Comparison of ENCODE assay signal across 15 mouse cellular contexts in genomic region chr19:54324991-54325390, GRCm38 (mm10).
DNase-seq lines count a peak whose midpoint lies in the region; ATAC-seq lines count a peak whose summit lies in the region.
"Had no signal": no experiment of that assay in that cellular context is flagged by ENCODE, and none has a peak within 500 bp of the region (broad histone marks: within the 10 kb centered on the region; RNA-seq: fewer than 3 reads in every experiment).

No protein-coding gene starts in this region.

- DNase-seq in CD4-positive, CD25-positive, alpha-beta regulatory T cell, adult 2 months (ENCODE audit: low read depth, low spot score), result peak; percentile 1
- DNase-seq in kidney, postnatal 4 days, result peak; percentile 7 to 14
- DNase-seq in kidney, adult 9 months, result no peak
- DNase-seq in ES-CJ7 (ENCODE audit: low read depth, low spot score) (peak; percentile 37), ZHBTc4 (ENCODE audit: low read depth, low spot score) (peak; percentile 48)
- DNase-seq in lung, postnatal 4 days, result no peak
- DNase-seq in c-Kit-positive CD71-positive TER-119-positive erythroid progenitor cells, embryonic 14.5 days (ENCODE audit: low spot score), result no peak
- DNase-seq: cerebellum, adult 11 months; cerebellum, postnatal 25 days; heart, adult 18-20 months; layer of hippocampus, postnatal 36 days; left cerebral cortex, postnatal 4 days; right cerebral cortex, adult 18-20 months had no signal

- no peak for ATAC-seq in CD4-positive, CD25-positive, alpha-beta regulatory T cell, adult 4 months
- ATAC-seq: intestine, embryonic 16.5 days had no signal

Comparison
In these comparisons a context has a peak if more than half of its experiments do, and no peak if none do; other contexts are left out.
1. DNase-seq: peak in CD4-positive, CD25-positive, alpha-beta regulatory T cell, adult 2 months (single experiment), kidney, postnatal 4 days (2 of 2), ES-CJ7 (single experiment) and ZHBTc4 (single experiment); none in kidney, adult 9 months (single experiment), lung, postnatal 4 days (0 of 2) and c-Kit-positive CD71-positive TER-119-positive erythroid progenitor cells, embryonic 14.5 days (single experiment).